Mouse (Mus musculus): ENCODE results near the gene Lmtk3. TPM values are rescaled to one million over a fixed set of nuclear protein-coding genes. Genes with fewer than 3 reads are reported as not detected.

Lmtk3 gene
- total and polyA plus RNA-seq, 3 experiments: 0.19 to 0.34 (median 0.30) TPM

- H3K4me1 ChIP-seq (ENCODE audit: control insufficient read depth in 1 of 2, insufficient read depth in 2 of 2): peaks cover 0 to 7% of the 10 kb centered on the region in 2 experiments; a peak in 2 of 4 replicates
- TF ChIP-seq ZMIZ1 (IDR thresholded peaks at IDR 0.05; ENCODE audit: low read depth, low read length) (no peak), MEF2A (IDR thresholded peaks at IDR 0.05; ENCODE audit: borderline replicate concordance, low read depth, low read length) (no peak), E2F4 (IDR thresholded peaks at IDR 0.05; ENCODE audit: insufficient replicate concordance, low read depth, low read length) (no peak)
- no peaks in the 10 kb centered on the region for H3K36me3 ChIP-seq (replicated peaks in 1 of 2; ENCODE audit: control insufficient read depth in 1 of 2, insufficient read depth in 1 of 2, low read length in 1 of 2)
- H3K9me3 ChIP-seq (replicated peaks; ENCODE audit: low read length): peaks cover 14% of the 10 kb centered on the region
- no peak overlapping the region for H3K9ac ChIP-seq (ENCODE audit: insufficient read depth, low read depth)
- peaks cover 17% of the 10 kb centered on the region for H3K27me3 ChIP-seq (replicated peaks)
- no peak overlapping the region for H3K27ac ChIP-seq (ENCODE audit: insufficient read depth, low read depth)
- no peak overlapping the region for H3K4me3 ChIP-seq (replicated peaks in 1 of 3; ENCODE audit: low read depth in 2 of 3, low read length in 2 of 3, poor library complexity in 1 of 3)
- dilution Hi-C loops (cut with MboI; ENCODE audit: extremely low pct_ligation_motif_present, extremely low pct_unique_long_range_greater_than_20kb, low sequenced_read_pairs) (no loop called here), in situ Hi-C loops (cut with MboI; ENCODE audit: low pct_ligation_motif_present, low pct_unique_long_range_greater_than_20kb, low sequenced_read_pairs) (no loop called here)
- H3K4me2 ChIP-seq (ENCODE audit: insufficient read depth, low read depth, poor library complexity, severe bottlenecking): no peak overlapping the region
- no peak for DNase-seq (ENCODE audit: extremely low read depth)
- no peaks in the 10 kb centered on the region for H3K79me2 ChIP-seq (replicated peaks; ENCODE audit: control insufficient read depth, extremely low read depth, insufficient read depth, poor library complexity, severe bottlenecking)
Measured at GRCm38 (mm10) chr7:45749401-45749800, 34.1 kb upstream of the Lmtk3 start.

GRCm38 (mm10) chr7:45750162-45750561 is 33.4 kb upstream of the Lmtk3 start:
- Histone ChIP-seq H3K36me3 (replicated peaks in 1 of 2; ENCODE audit: control insufficient read depth in 1 of 2, insufficient read depth in 1 of 2, low read length in 1 of 2) (no peaks in the 10 kb centered on the region), H3K27me3 (replicated peaks) (peaks cover 17% of the 10 kb centered on the region), H3K9me3 (replicated peaks; ENCODE audit: low read length) (peaks cover 14% of the 10 kb centered on the region), H3K79me2 (replicated peaks; ENCODE audit: control insufficient read depth, extremely low read depth, insufficient read depth, poor library complexity, severe bottlenecking) (no peaks in the 10 kb centered on the region), H3K9ac (ENCODE audit: insufficient read depth, low read depth) (no peak overlapping the region), H3K4me1 (ENCODE audit: control insufficient read depth in 1 of 2, insufficient read depth in 2 of 2) (peaks cover 0 to 7% of the 10 kb centered on the region in 2 experiments; a peak in 2 of 4 replicates), H3K27ac (ENCODE audit: insufficient read depth, low read depth) (no peak overlapping the region), H3K4me3 (replicated peaks in 1 of 3; ENCODE audit: low read depth in 2 of 3, low read length in 2 of 3, poor library complexity in 1 of 3) (no peak overlapping the region), H3K4me2 (ENCODE audit: insufficient read depth, low read depth, poor library complexity, severe bottlenecking) (no peak overlapping the region)
- DNase-seq (ENCODE audit: extremely low read depth): no peak
- in situ Hi-C loops (cut with MboI; ENCODE audit: low pct_ligation_motif_present, low pct_unique_long_range_greater_than_20kb, low sequenced_read_pairs) (no loop called here), dilution Hi-C loops (cut with MboI; ENCODE audit: extremely low pct_ligation_motif_present, extremely low pct_unique_long_range_greater_than_20kb, low sequenced_read_pairs) (no loop called here)
- no peak for TF ChIP-seq POLR2A (IDR thresholded peaks at IDR 0.05; ENCODE audit: low read depth, low read length)
- no peak for TF ChIP-seq USF2 (conservative IDR thresholded peaks at IDR 0.05; ENCODE audit: low read depth, low read length)
- no peak for TF ChIP-seq PAX5 (IDR thresholded peaks at IDR 0.05; ENCODE audit: low read length)

- in situ Hi-C loops (cut with MboI; ENCODE audit: low pct_ligation_motif_present, low pct_unique_long_range_greater_than_20kb, low sequenced_read_pairs) (no loop called here), dilution Hi-C loops (cut with MboI; ENCODE audit: extremely low pct_ligation_motif_present, extremely low pct_unique_long_range_greater_than_20kb, low sequenced_read_pairs) (no loop called here)
- no peak overlapping the region for H3K4me3 ChIP-seq (replicated peaks in 1 of 3; ENCODE audit: low read depth in 2 of 3, low read length in 2 of 3, poor library complexity in 1 of 3)
- no peaks in the 10 kb centered on the region for H3K36me3 ChIP-seq (replicated peaks in 1 of 2; ENCODE audit: control insufficient read depth in 1 of 2, insufficient read depth in 1 of 2, low read length in 1 of 2)
- H3K79me2 ChIP-seq (replicated peaks; ENCODE audit: control insufficient read depth, extremely low read depth, insufficient read depth, poor library complexity, severe bottlenecking): no peaks in the 10 kb centered on the region
- no peak overlapping the region for H3K4me2 ChIP-seq (ENCODE audit: insufficient read depth, low read depth, poor library complexity, severe bottlenecking)
- no peak for DNase-seq (ENCODE audit: extremely low read depth)
- peaks cover 6% of the 10 kb centered on the region for H3K9me3 ChIP-seq (replicated peaks; ENCODE audit: low read length)
- H3K27ac ChIP-seq (ENCODE audit: insufficient read depth, low read depth): no peak overlapping the region
- TF ChIP-seq CHD1 (IDR thresholded peaks at IDR 0.05; ENCODE audit: low read depth, low read length) (no peak), PAX5 (IDR thresholded peaks at IDR 0.05; ENCODE audit: low read length) (no peak), TCF12 (IDR thresholded peaks at IDR 0.05; ENCODE audit: low read depth, low read length) (no peak), ZC3H11A (IDR thresholded peaks at IDR 0.05; ENCODE audit: low read depth, low read length) (no peak), MAZ (IDR thresholded peaks at IDR 0.05; ENCODE audit: low read depth, low read length) (no peak), CHD2 (IDR thresholded peaks at IDR 0.05; ENCODE audit: low read length) (no peak), ZMIZ1 (IDR thresholded peaks at IDR 0.05; ENCODE audit: low read depth, low read length) (no peak), POLR2AphosphoS2 (IDR thresholded peaks at IDR 0.05; ENCODE audit: low read depth, low read length) (no peak), TBP (conservative IDR thresholded peaks at IDR 0.05; ENCODE audit: low read depth, low read length) (no peak), BHLHE40 (IDR thresholded peaks at IDR 0.05; ENCODE audit: low read depth, low read length) (no peak), USF1 (IDR thresholded peaks at IDR 0.05; ENCODE audit: low read depth, low read length) (no peak), E2F4 (IDR thresholded peaks at IDR 0.05; ENCODE audit: insufficient replicate concordance, low read depth, low read length) (no peak), NRF1 (IDR thresholded peaks at IDR 0.05; ENCODE audit: low read depth, low read length) (no peak), USF2 (conservative IDR thresholded peaks at IDR 0.05; ENCODE audit: low read depth, low read length) (no peak), HCFC1 (IDR thresholded peaks at IDR 0.05; ENCODE audit: low read depth, low read length) (no peak), CTCF (conservative IDR thresholded peaks at IDR 0.05 in 1 of 2, IDR thresholded peaks at IDR 0.05 in 1 of 2; ENCODE audit: low read depth in 2 of 2, low read length in 2 of 2) (no peak), EP300 (IDR thresholded peaks at IDR 0.05; ENCODE audit: low read length) (no peak)
- peaks cover 41% of the 10 kb centered on the region for H3K27me3 ChIP-seq (replicated peaks)
- H3K4me1 ChIP-seq (ENCODE audit: control insufficient read depth in 1 of 2, insufficient read depth in 2 of 2): no peaks in the 10 kb centered on the region; a peak in 1 of 4 replicates
- H3K9ac ChIP-seq (ENCODE audit: insufficient read depth, low read depth): no peak overlapping the region
Measured at GRCm38 (mm10) chr7:45755703-45756102, 27.8 kb upstream of the Lmtk3 start.
